Mouse (Mus musculus) bone marrow macrophage, adult 2 months (primary cell): ENCODE results near the gene Trim25.

Source experiments
- CTCF ChIP-seq: IDR thresholded peaks from 2 replicates; pipeline ENCODE4 v1.5.1; 2012; ENCODE audit warnings: low read depth, mild to moderate bottlenecking, low read length, moderate library complexity
- POLR2A ChIP-seq: IDR thresholded peaks from 2 replicates; pipeline ENCODE4 v1.6.1; 2012; ENCODE audit warnings: mild to moderate bottlenecking, low read depth, low read length, borderline replicate concordance

- TF ChIP-seq CTCF (no peak), POLR2A (no peak)
Observed at GRCm38 (mm10) chr11:89027955-89028361, 28.8 kb downstream of the Trim25 start.
